Mouse (Mus musculus) testis, adult 2 months (tissue): Measurements from ENCODE around the gene Mbnl2.

ENCODE experiments used
- CTCF ChIP-seq: fragments of 200-500 bp; IDR thresholded peaks from 2 replicates; pipeline ENCODE4 v1.5.1; 2012; ENCODE audit warnings: low read depth, mild to moderate bottlenecking, inconsistent platforms, low read length, moderate library complexity; ENCODE audit not compliant: control insufficient read depth, insufficient read depth, insufficient replicate concordance
- POLR2A ChIP-seq: fragments of 200-500 bp; IDR thresholded peaks from 2 replicates; pipeline ENCODE4 v1.6.1; 2012; ENCODE audit warnings: low read depth, mild to moderate bottlenecking, inconsistent platforms, low read length, moderate library complexity; ENCODE audit not compliant: control insufficient read depth

- no peak for TF ChIP-seq CTCF
- TF ChIP-seq POLR2A = no peak
Measured at GRCm38 (mm10) chr14:120315721-120316120, 40.3 kb downstream of the Mbnl2 start.
